Comparison of ENCODE assay signal across 8 mouse cellular contexts in the genomic region with DNA sequence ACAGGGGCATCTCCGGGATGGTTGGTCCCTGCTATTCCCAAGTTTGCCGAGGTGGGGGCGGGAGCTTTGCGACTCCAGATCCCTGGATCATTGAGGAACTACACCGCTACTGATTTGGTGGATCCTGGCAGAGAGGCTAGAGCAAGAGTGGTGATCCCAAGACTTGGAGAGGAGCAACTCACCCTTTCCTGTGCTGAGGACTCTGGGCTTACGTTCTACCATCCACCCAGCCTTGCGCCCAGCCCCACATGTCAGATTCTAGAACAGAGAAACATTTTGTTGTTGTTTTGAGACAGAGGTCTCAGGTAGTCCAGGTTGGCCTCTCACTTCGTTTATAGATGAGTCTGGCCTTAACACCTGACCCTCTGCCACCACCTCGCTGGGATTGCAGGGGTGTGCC. TPM values are rescaled to one million over a fixed set of nuclear protein-coding genes. Genes with fewer than 3 reads are reported as not detected.
DNase-seq lines count a peak whose midpoint lies in the region; ATAC-seq lines count a peak whose summit lies in the region.

No protein-coding gene starts in this region.

- peaks cover 8% of the 10 kb centered on the region for H3K9me3 ChIP-seq in heart, embryonic 14.5 days (ENCODE audit: control insufficient read depth, low read length)
- H3K9me3 ChIP-seq in forebrain, embryonic 11.5 days (ENCODE audit: control insufficient read depth, low read length) = no peaks in the 10 kb centered on the region
- no peaks in the 10 kb centered on the region for H3K9me3 ChIP-seq in liver, embryonic 15.5 days (replicated peaks)

- H3K27ac ChIP-seq in heart, embryonic 14.5 days (replicated peaks in 1 of 2; ENCODE audit: control insufficient read depth in 1 of 2, insufficient read depth in 1 of 2, low read depth in 2 of 2, low read length in 2 of 2) = peak overlapping the region; percentile 1 to 50; a peak in 3 of 4 replicates
- no peak overlapping the region for H3K27ac ChIP-seq in forebrain, embryonic 11.5 days (ENCODE audit: low read depth, low read length)
- H3K27ac ChIP-seq in liver, embryonic 15.5 days (replicated peaks) = peak overlapping the region; percentile 53; the same call in 1 of the 2 replicates

- peak overlapping the region; percentile 81 for H3K4me2 ChIP-seq in heart, embryonic 14.5 days (ENCODE audit: low read length)
- peak overlapping the region; percentile 94 for H3K4me2 ChIP-seq in forebrain, embryonic 11.5 days (ENCODE audit: low read depth, low read length, severe bottlenecking)
- H3K4me2 ChIP-seq in liver, embryonic 15.5 days = peak overlapping the region; percentile 89

- peaks cover 0 to 13% of the 10 kb centered on the region in 2 experiments; a peak in 2 of 4 replicates for H3K4me1 ChIP-seq in heart, embryonic 14.5 days (ENCODE audit: control insufficient read depth in 2 of 2, insufficient read depth in 2 of 2, low read length in 2 of 2)
- peaks cover 7% of the 10 kb centered on the region; the same call in 1 of the 2 replicates for H3K4me1 ChIP-seq in forebrain, embryonic 11.5 days (replicated peaks; ENCODE audit: control insufficient read depth, insufficient read depth, low read length)
- peaks cover 32% of the 10 kb centered on the region for H3K4me1 ChIP-seq in liver, embryonic 15.5 days (replicated peaks)

- H3K27me3 ChIP-seq in heart, embryonic 14.5 days (ENCODE audit: control insufficient read depth, insufficient read depth, low read length) = peaks cover 10% of the 10 kb centered on the region
- H3K27me3 ChIP-seq in forebrain, embryonic 11.5 days (ENCODE audit: control insufficient read depth, insufficient read depth, low read length) = no peaks in the 10 kb centered on the region
- peaks cover 13% of the 10 kb centered on the region; the same call in 1 of the 2 replicates for H3K27me3 ChIP-seq in liver, embryonic 15.5 days

- H3K4me3 ChIP-seq in heart, embryonic 14.5 days (ENCODE audit: control insufficient read depth in 1 of 2, insufficient read depth in 1 of 2, low read depth in 1 of 2, low read length in 2 of 2) = peak overlapping the region; percentile 48 to 53
- peak overlapping the region; percentile 52 for H3K4me3 ChIP-seq in forebrain, embryonic 11.5 days (ENCODE audit: low read depth, low read length)
- peak overlapping the region; percentile 62 for H3K4me3 ChIP-seq in liver, embryonic 15.5 days (replicated peaks)

- 12% methylated on average over 9 of the region's 9 CpGs for WGBS in heart, embryonic 14.5 days
- WGBS in forebrain, embryonic 11.5 days = 14% methylated on average over 9 of the region's 9 CpGs
- 2% methylated on average over 9 of the region's 9 CpGs for whole genome bisulfite sequencing in liver, embryonic 15.5 days (ENCODE audit: insufficient replicate concordance)

- no peak for DNase-seq in heart, adult 8-10 months (ENCODE audit: low spot score)
- peak; percentile 75 for DNase-seq in CD4-positive, CD25-positive, alpha-beta regulatory T cell, adult 2 months (ENCODE audit: low read depth, low spot score)
- DNase-seq in forebrain, embryonic 11.5 days (ENCODE audit: low spot score) = no peak
- DNase-seq in frontal cortex, postnatal 14 days (ENCODE audit: low spot score in 2 of 2) = no peak
- no peak for DNase-seq in embryo, embryonic 10 days (ENCODE audit: low spot score)
- no peak for DNase-seq in right cerebral cortex, postnatal 4 days

- H3K9ac ChIP-seq in heart, embryonic 14.5 days (ENCODE audit: low read length) = peak overlapping the region; percentile 67
- H3K9ac ChIP-seq in forebrain, embryonic 11.5 days (ENCODE audit: low read length) = peak overlapping the region; percentile 63
- peak overlapping the region; percentile 50; the same call in 1 of the 2 replicates for H3K9ac ChIP-seq in liver, embryonic 15.5 days

- no peak for ATAC-seq in heart, embryonic 14.5 days (ENCODE audit: insufficient number of reproducible peaks, insufficient read depth, low FRiP score, low read depth)
- no peak; the same call in none of the 2 replicates for ATAC-seq in forebrain, embryonic 11.5 days (replicated peaks; ENCODE audit: low FRiP score)
- no peak for ATAC-seq in liver, embryonic 15.5 days (ENCODE audit: insufficient read depth)

- H3K36me3 ChIP-seq in heart, embryonic 14.5 days (ENCODE audit: control insufficient read depth, insufficient read depth, low read length) = peaks cover 13% of the 10 kb centered on the region
- no peaks in the 10 kb centered on the region for H3K36me3 ChIP-seq in forebrain, embryonic 11.5 days (ENCODE audit: control insufficient read depth, insufficient read depth, low read length)
- peaks cover 24% of the 10 kb centered on the region for H3K36me3 ChIP-seq in liver, embryonic 15.5 days (replicated peaks)

RNA-seq across cellular contexts. Expression of a gene that starts 1.0 kb away (rescaled TPM):
- polyA plus RNA-seq in heart, embryonic 14.5 days (2014; fragmentation: Nextera tagmentation; extraction: Ambion mirVana) = 1.00 and 1.1 TPM in 2 replicates
- under 1 TPM in 3 of 4 experiments, not detected in 1; 0.12 to 0.46 (median 0.28) TPM for total RNA-seq in heart, adult 8-10 months (2022)
- polyA plus RNA-seq in forebrain, embryonic 11.5 days (2014; fragmentation: Nextera tagmentation; extraction: Ambion mirVana) = 1.3 and 1.6 TPM in 2 replicates
- 1.6 and 1.8 TPM in 2 replicates for polyA plus RNA-seq in liver, embryonic 15.5 days (2015; fragmentation: Nextera tagmentation; extraction: Ambion mirVana)

RNA-seq across cellular contexts. Expression of a gene that starts 2.9 kb away (rescaled TPM):
- 0.54 and 0.89 TPM in 2 replicates for polyA plus RNA-seq in heart, embryonic 14.5 days (2014; fragmentation: Nextera tagmentation; extraction: Ambion mirVana)
- total RNA-seq in heart, adult 8-10 months (2022) = not detected
- 1.0 TPM in 1 of 2 replicates, not detected in the other for polyA plus RNA-seq in forebrain, embryonic 11.5 days (2014; fragmentation: Nextera tagmentation; extraction: Ambion mirVana)
- 6.7 and 7.0 TPM in 2 replicates for polyA plus RNA-seq in liver, embryonic 15.5 days (2015; fragmentation: Nextera tagmentation; extraction: Ambion mirVana)

RNA-seq across cellular contexts. Expression of a gene that starts 9.0 kb away (rescaled TPM):
- polyA plus RNA-seq in heart, embryonic 14.5 days (2014; fragmentation: Nextera tagmentation; extraction: Ambion mirVana) = 37.1 and 44.5 TPM in 2 replicates
- total RNA-seq in heart, adult 8-10 months (2022) = 10 to 100 TPM; 13.5 to 26.2 (median 16.5) TPM
- 9.6 and 15.2 TPM in 2 replicates for polyA plus RNA-seq in forebrain, embryonic 11.5 days (2014; fragmentation: Nextera tagmentation; extraction: Ambion mirVana)
- polyA plus RNA-seq in liver, embryonic 15.5 days (2015; fragmentation: Nextera tagmentation; extraction: Ambion mirVana) = 146 and 160 TPM in 2 replicates

RNA-seq across cellular contexts. Expression of a gene that starts 22.8 kb away (rescaled TPM):
- polyA plus RNA-seq in heart, embryonic 14.5 days (2014; fragmentation: Nextera tagmentation; extraction: Ambion mirVana) = 14.7 and 21.2 TPM in 2 replicates
- 1 to 10 TPM; 3.2 to 4.2 (median 3.6) TPM for total RNA-seq in heart, adult 8-10 months (2022)
- 99.2 and 108 TPM in 2 replicates for polyA plus RNA-seq in forebrain, embryonic 11.5 days (2014; fragmentation: Nextera tagmentation; extraction: Ambion mirVana)
- 5.3 and 6.2 TPM in 2 replicates for polyA plus RNA-seq in liver, embryonic 15.5 days (2015; fragmentation: Nextera tagmentation; extraction: Ambion mirVana)

RNA-seq across cellular contexts. Expression of a gene that starts 34.9 kb away (rescaled TPM):
- 0.05 and 0.26 TPM in 2 replicates for polyA plus RNA-seq in heart, embryonic 14.5 days (2014; fragmentation: Nextera tagmentation; extraction: Ambion mirVana)
- total RNA-seq in heart, adult 8-10 months (2022) = not detected
- polyA plus RNA-seq in forebrain, embryonic 11.5 days (2014; fragmentation: Nextera tagmentation; extraction: Ambion mirVana) = 0.55 and 0.61 TPM in 2 replicates
- polyA plus RNA-seq in liver, embryonic 15.5 days (2015; fragmentation: Nextera tagmentation; extraction: Ambion mirVana) = 0.03 and 0.37 TPM in 2 replicates
